Mouse (Mus musculus): ENCODE data around the gene Prkra. TPM values are rescaled to one million over a fixed set of nuclear protein-coding genes. Genes with fewer than 3 reads are reported as not detected.

Prkra gene
- total and polyA plus RNA-seq, 3 experiments, result 7.0 to 13.7 (median 8.4) TPM

- Histone ChIP-seq H3K4me3 (replicated peaks in 1 of 3; ENCODE audit: low read depth in 2 of 3, low read length in 2 of 3, poor library complexity in 1 of 3) (peak overlapping the region; percentile 72 to 92 (median 81)), H3K4me2 (ENCODE audit: insufficient read depth, low read depth, poor library complexity, severe bottlenecking) (peak overlapping the region; percentile 57), H3K27me3 (replicated peaks) (no peaks in the 10 kb centered on the region), H3K9ac (ENCODE audit: insufficient read depth, low read depth) (peak overlapping the region; percentile 82), H3K27ac (ENCODE audit: insufficient read depth, low read depth) (no peak overlapping the region), H3K79me2 (replicated peaks; ENCODE audit: control insufficient read depth, extremely low read depth, insufficient read depth, poor library complexity, severe bottlenecking) (peaks cover 48% of the 10 kb centered on the region), H3K9me3 (replicated peaks; ENCODE audit: low read length) (no peaks in the 10 kb centered on the region), H3K4me1 (ENCODE audit: control insufficient read depth in 1 of 2, insufficient read depth in 2 of 2) (peaks cover 7 to 34% of the 10 kb centered on the region in 2 experiments; a peak in 3 of 4 replicates), H3K36me3 (replicated peaks in 1 of 2; ENCODE audit: control insufficient read depth in 1 of 2, insufficient read depth in 1 of 2, low read length in 1 of 2) (peaks cover 23 to 34% of the 10 kb centered on the region in 2 experiments)
- dilution Hi-C loops (cut with MboI; ENCODE audit: extremely low pct_ligation_motif_present, extremely low pct_unique_long_range_greater_than_20kb, low sequenced_read_pairs) (no loop called here), in situ Hi-C loops (cut with MboI; ENCODE audit: low pct_ligation_motif_present, low pct_unique_long_range_greater_than_20kb, low sequenced_read_pairs) (no loop called here)
- TF ChIP-seq EP300 (IDR thresholded peaks at IDR 0.05; ENCODE audit: low read length) (peak; percentile 38; the same call in 1 of the 2 replicates), SIN3A (IDR thresholded peaks at IDR 0.05; ENCODE audit: low read length) (peak; percentile 70), BHLHE40 (IDR thresholded peaks at IDR 0.05; ENCODE audit: low read depth, low read length) (0 out of 2 replicates have a peak, but pooled peaks have one; percentile 15), RCOR1 (conservative IDR thresholded peaks at IDR 0.05; ENCODE audit: low read depth, low read length) (0 out of 2 replicates have a peak, but pooled peaks have one; percentile 44), MAX (IDR thresholded peaks at IDR 0.05; ENCODE audit: low read length) (peak; percentile 59; the same call in 1 of the 2 replicates), POLR2AphosphoS2 (IDR thresholded peaks at IDR 0.05; ENCODE audit: low read depth, low read length) (peak; percentile 30; the same call in 1 of the 2 replicates), NELFE (IDR thresholded peaks at IDR 0.05; ENCODE audit: low read depth, low read length) (peak; percentile 14; the same call in 1 of the 2 replicates), IRF4 (IDR thresholded peaks at IDR 0.05; ENCODE audit: low read depth, low read length) (0 out of 2 replicates have a peak, but pooled peaks have one; percentile 26), RAD21 (IDR thresholded peaks at IDR 0.05; ENCODE audit: low read depth, low read length) (no peak), MEF2A (IDR thresholded peaks at IDR 0.05; ENCODE audit: borderline replicate concordance, low read depth, low read length) (peak; percentile 37; the same call in 1 of the 2 replicates), MAFK (IDR thresholded peaks at IDR 0.05; ENCODE audit: insufficient replicate concordance, low read length) (no peak), SMC3 (IDR thresholded peaks at IDR 0.05; ENCODE audit: low read depth, low read length) (no peak)
- peak; percentile 52 for DNase-seq (ENCODE audit: extremely low read depth)
Observed at GRCm38 (mm10) chr2:76676401-76677226, 28.8 kb upstream of the Prkra start.

GRCm38 (mm10) chr2:76675949-76676348 is 28.1 kb upstream of the Prkra start:
- Histone ChIP-seq H3K4me2 (ENCODE audit: insufficient read depth, low read depth, poor library complexity, severe bottlenecking) (peak overlapping the region; percentile 57), H3K9ac (ENCODE audit: insufficient read depth, low read depth) (peak overlapping the region; percentile 82), H3K36me3 (replicated peaks in 1 of 2; ENCODE audit: control insufficient read depth in 1 of 2, insufficient read depth in 1 of 2, low read length in 1 of 2) (peaks cover 21 to 31% of the 10 kb centered on the region in 2 experiments), H3K9me3 (replicated peaks; ENCODE audit: low read length) (no peaks in the 10 kb centered on the region), H3K4me1 (ENCODE audit: control insufficient read depth in 1 of 2, insufficient read depth in 2 of 2) (peaks cover 7 to 38% of the 10 kb centered on the region in 2 experiments; a peak in 3 of 4 replicates), H3K79me2 (replicated peaks; ENCODE audit: control insufficient read depth, extremely low read depth, insufficient read depth, poor library complexity, severe bottlenecking) (peaks cover 48% of the 10 kb centered on the region), H3K27me3 (replicated peaks) (no peaks in the 10 kb centered on the region), H3K4me3 (replicated peaks in 1 of 3; ENCODE audit: low read depth in 2 of 3, low read length in 2 of 3, poor library complexity in 1 of 3) (peak overlapping the region; percentile 72 to 92 (median 81)), H3K27ac (ENCODE audit: insufficient read depth, low read depth) (no peak overlapping the region)
- dilution Hi-C loops (cut with MboI; ENCODE audit: extremely low pct_ligation_motif_present, extremely low pct_unique_long_range_greater_than_20kb, low sequenced_read_pairs) (no loop called here), in situ Hi-C loops (cut with MboI; ENCODE audit: low pct_ligation_motif_present, low pct_unique_long_range_greater_than_20kb, low sequenced_read_pairs) (no loop called here)
- peak; percentile 17 for DNase-seq (ENCODE audit: extremely low read depth)
- TF ChIP-seq NELFE (IDR thresholded peaks at IDR 0.05; ENCODE audit: low read depth, low read length), result no peak
- 0 out of 2 replicates have a peak, but pooled peaks have one; percentile 4 for TF ChIP-seq KAT2A (IDR thresholded peaks at IDR 0.05; ENCODE audit: insufficient replicate concordance, low read length)

Data from CH12.LX (cell line).